Mouse (Mus musculus) MEL (cell line): ENCODE results near the gene Diaph3. TPM values are rescaled to one million over a fixed set of nuclear protein-coding genes. Genes with fewer than 3 reads are reported as not detected.

Source experiments
- DNase-seq: peaks from one replicate; pipeline ENCODE4 v3.0.0; 2011; ENCODE audit warnings: low read depth, low spot score
- H3K27ac ChIP-seq: 2 replicates; pipeline ENCODE4 v1.5.1; 2012; ENCODE audit warnings: low read depth, mild to moderate bottlenecking, control low read depth, low read length, moderate library complexity; ENCODE audit not compliant: control insufficient read depth
- H3K27me3 ChIP-seq, 2 experiments: fragments of 150-350 bp in 1 of 2; sonication (generic) in 1 of 2; 2 replicates each; pipeline ENCODE4 v1.6.1; 2012; ENCODE audit warnings: low read length in 2 of 2, mild to moderate bottlenecking in 2 of 2, improper control_type of control experiment in 1 of 2, moderate library complexity in 1 of 2; ENCODE audit not compliant: insufficient read depth in 2 of 2, control insufficient read depth in 1 of 2
- H3K36me3 ChIP-seq, 2 experiments: 2 replicates each; pipeline ENCODE4 v1.6.1; 2012 to 2014; ENCODE audit warnings: low read length in 2 of 2, improper control_type of control experiment in 1 of 2, inconsistent platforms in 1 of 2, mild to moderate bottlenecking in 1 of 2; ENCODE audit not compliant: insufficient read depth in 2 of 2, control insufficient read depth in 1 of 2
- H3K4me1 ChIP-seq, 2 experiments: fragments of 150-350 bp in 1 of 2; sonication (generic) in 1 of 2; 2 replicates each; pipeline ENCODE4 v1.6.1; 2012; ENCODE audit warnings: low read length in 2 of 2, improper control_type of control experiment in 1 of 2, mild to moderate bottlenecking in 1 of 2; ENCODE audit not compliant: insufficient read depth in 2 of 2, control insufficient read depth in 1 of 2
- H3K4me3 ChIP-seq, 2 experiments: fragments of 150-350 bp in 1 of 2; sonication (generic) in 1 of 2; 2 replicates each; pipeline ENCODE4 v1.5.1; 2012; ENCODE audit warnings: low read depth in 2 of 2, low read length in 2 of 2, mild to moderate bottlenecking in 2 of 2, moderate library complexity in 2 of 2, control low read depth in 1 of 2, improper control_type of control experiment in 1 of 2; ENCODE audit not compliant: control insufficient read depth in 1 of 2, insufficient read depth in 1 of 2
- H3K79me2 ChIP-seq: 2 replicates; pipeline ENCODE4 v1.6.1; 2012; ENCODE audit warnings: mild to moderate bottlenecking, low read length, moderate library complexity; ENCODE audit not compliant: control insufficient read depth, poor library complexity, insufficient read depth
- H3K9ac ChIP-seq: 2 replicates; pipeline ENCODE4 v1.6.1; 2012; ENCODE audit warnings: low read depth, mild to moderate bottlenecking, control low read depth, low read length, moderate library complexity; ENCODE audit not compliant: control insufficient read depth, poor library complexity, severe bottlenecking
- H3K9me3 ChIP-seq: fragments of 150-350 bp; sonication (generic); replicated peaks from 2 replicates; pipeline ENCODE4 v1.6.1; 2012; ENCODE audit warnings: mild to moderate bottlenecking, low read length, improper control_type of control experiment, moderate library complexity; ENCODE audit not compliant: insufficient read depth
- BHLHE40 ChIP-seq: IDR thresholded peaks from 2 replicates; pipeline ENCODE4 v1.6.1; 2012; ENCODE audit warnings: low read depth, mild to moderate bottlenecking, inconsistent platforms, low read length, improper control_type of control experiment, borderline replicate concordance
- CHD1 ChIP-seq: IDR thresholded peaks from 2 replicates; pipeline ENCODE4 v1.6.1; 2012; ENCODE audit warnings: low read depth, mild to moderate bottlenecking, inconsistent platforms, low read length, improper control_type of control experiment
- CTCF ChIP-seq, 3 experiments: IDR thresholded peaks in 2 of 3; conservative IDR thresholded peaks in 1 of 3; 2 replicates each; pipeline ENCODE4 v1.5.1; 2011 to 2012; ENCODE audit warnings: low read length in 3 of 3, low read depth in 2 of 3, mild to moderate bottlenecking in 2 of 3, improper control_type of control experiment in 1 of 3, inconsistent platforms in 1 of 3, mixed read lengths in 1 of 3, moderate library complexity in 1 of 3; ENCODE audit not compliant: control insufficient read depth in 1 of 3, insufficient read depth in 1 of 3, poor library complexity in 1 of 3, severe bottlenecking in 1 of 3
- ELF1 ChIP-seq: IDR thresholded peaks from 2 replicates; pipeline ENCODE4 v1.6.1; 2014; ENCODE audit warnings: low read depth, mild to moderate bottlenecking, inconsistent platforms, low read length, improper control_type of control experiment, moderate library complexity
- EP300 ChIP-seq, 2 experiments: IDR thresholded peaks; 2 replicates each; pipeline ENCODE4 v1.6.1; 2011; ENCODE audit warnings: improper control_type of control experiment in 2 of 2, low read length in 2 of 2, low read depth in 1 of 2, mild to moderate bottlenecking in 1 of 2
- ETS1 ChIP-seq: IDR thresholded peaks from 2 replicates; pipeline ENCODE4 v1.6.1; 2012; ENCODE audit warnings: low read depth, mild to moderate bottlenecking, inconsistent platforms, low read length, improper control_type of control experiment, moderate library complexity
- HCFC1 ChIP-seq: IDR thresholded peaks from 2 replicates; pipeline ENCODE4 v1.6.1; 2012; ENCODE audit warnings: low read depth, mild to moderate bottlenecking, inconsistent platforms, low read length, improper control_type of control experiment, moderate library complexity
- JUND ChIP-seq: IDR thresholded peaks from 2 replicates; pipeline ENCODE4 v1.6.1; 2011; ENCODE audit warnings: low read depth, mild to moderate bottlenecking, improper control_type of control experiment, low read length
- KAT2A ChIP-seq: conservative IDR thresholded peaks from 2 replicates; pipeline ENCODE4 v1.6.1; 2012; ENCODE audit warnings: low read depth, low read length, improper control_type of control experiment, inconsistent platforms
- MAFK ChIP-seq: IDR thresholded peaks from 2 replicates; pipeline ENCODE4 v1.6.1; 2011; ENCODE audit warnings: low read depth, mild to moderate bottlenecking, low read length, improper control_type of control experiment, borderline replicate concordance
- MAX ChIP-seq: IDR thresholded peaks from 2 replicates; pipeline ENCODE4 v1.6.1; 2011; ENCODE audit warnings: low read length, improper control_type of control experiment
- MAZ ChIP-seq: IDR thresholded peaks from 2 replicates; pipeline ENCODE4 v1.6.1; 2012; ENCODE audit warnings: low read depth, mild to moderate bottlenecking, inconsistent platforms, low read length, improper control_type of control experiment
- MEF2A ChIP-seq: IDR thresholded peaks from 2 replicates; pipeline ENCODE4 v1.6.1; 2014; ENCODE audit warnings: low read depth, mild to moderate bottlenecking, inconsistent platforms, low read length, improper control_type of control experiment; ENCODE audit not compliant: poor library complexity, insufficient replicate concordance, severe bottlenecking; ENCODE audit errors: extremely low read depth
- MXI1 ChIP-seq: IDR thresholded peaks from 2 replicates; pipeline ENCODE4 v1.6.1; 2011; ENCODE audit warnings: mild to moderate bottlenecking, low read depth, low read length, improper control_type of control experiment
- NELFE ChIP-seq: IDR thresholded peaks from 2 replicates; pipeline ENCODE4 v1.6.1; 2011; ENCODE audit warnings: low read depth, low read length, improper control_type of control experiment
- NRF1 ChIP-seq: IDR thresholded peaks from 2 replicates; pipeline ENCODE4 v1.6.1; 2014; ENCODE audit warnings: low read depth, mild to moderate bottlenecking, inconsistent platforms, low read length, improper control_type of control experiment, moderate library complexity; ENCODE audit not compliant: poor library complexity, insufficient read depth, severe bottlenecking
- POLR2A ChIP-seq, 2 experiments: IDR thresholded peaks; 2 replicates each; pipeline ENCODE4 v1.6.1; 2011 to 2012; ENCODE audit warnings: low read length in 2 of 2, mild to moderate bottlenecking in 2 of 2, control low read depth in 1 of 2, improper control_type of control experiment in 1 of 2, low read depth in 1 of 2, moderate library complexity in 1 of 2; ENCODE audit not compliant: control insufficient read depth in 1 of 2, insufficient read depth in 1 of 2, poor library complexity in 1 of 2
- POLR2AphosphoS2 ChIP-seq: IDR thresholded peaks from 2 replicates; pipeline ENCODE4 v1.6.1; 2011; ENCODE audit warnings: low read length, improper control_type of control experiment
- POLR2AphosphoS5 ChIP-seq: IDR thresholded peaks from 2 replicates; pipeline ENCODE4 v1.6.1; 2012; ENCODE audit warnings: low read depth, borderline replicate concordance, mild to moderate bottlenecking, inconsistent platforms, low read length, moderate library complexity, mixed read lengths
- RCOR1 ChIP-seq: IDR thresholded peaks from 2 replicates; pipeline ENCODE4 v1.6.1; 2012; ENCODE audit warnings: low read depth, mild to moderate bottlenecking, inconsistent platforms, low read length, improper control_type of control experiment
- SMC3 ChIP-seq: IDR thresholded peaks from 2 replicates; pipeline ENCODE4 v1.6.1; 2011; ENCODE audit warnings: low read depth, low read length, improper control_type of control experiment
- TBP ChIP-seq: IDR thresholded peaks from 2 replicates; pipeline ENCODE4 v1.8.0; 2011; ENCODE audit warnings: low read depth, low read length, improper control_type of control experiment
- UBTF ChIP-seq: IDR thresholded peaks from 2 replicates; pipeline ENCODE4 v1.6.1; 2012; ENCODE audit warnings: low read depth, mild to moderate bottlenecking, inconsistent platforms, low read length, improper control_type of control experiment, moderate library complexity, borderline replicate concordance; ENCODE audit not compliant: insufficient read depth
- USF1 ChIP-seq: IDR thresholded peaks from 2 replicates; pipeline ENCODE4 v1.6.1; 2014; ENCODE audit warnings: low read depth, mild to moderate bottlenecking, inconsistent platforms, low read length, improper control_type of control experiment, moderate library complexity
- ZMIZ1 ChIP-seq: IDR thresholded peaks from 2 replicates; pipeline ENCODE4 v1.6.1; 2012; ENCODE audit warnings: low read depth, mild to moderate bottlenecking, inconsistent platforms, low read length, improper control_type of control experiment, moderate library complexity
- polyA plus RNA-seq, 2 experiments: library from polyadenylated mRNA; stranded (reverse) in 1 of 2; unstranded in 1 of 2; fragments of >175 nt in 1 of 2; fragments of >200 nt in 1 of 2; gene quantifications; 2 replicates each; pipeline versions ENCODE4 v1.2.1 to v1.2.4; 2012; ENCODE audit warnings: low replicate concordance in 2 of 2, low read depth in 1 of 2; ENCODE audit not compliant: insufficient read length in 2 of 2, insufficient read depth in 1 of 2, missing spikeins in 1 of 2
- total RNA-seq: library from RNA; depleted of rRNA; stranded (reverse); fragments of 300-350 nt; gene quantifications from 2 replicates; pipeline ENCODE4 v1.2.3, GENCODE M21; 2012

Diaph3 gene
- total and polyA plus RNA-seq, 3 experiments: 9.0 to 11.9 TPM; not detected in 1

- peak; percentile 86 for TF ChIP-seq ETS1
Measured at GRCm38 (mm10) chr14:86847154-86847810, 293.8 kb downstream of the Diaph3 start (continued).

- Histone ChIP-seq H3K27ac (no peak overlapping the region), H3K4me1 (peaks cover 3 to 5% of the 10 kb centered on the region in 2 experiments)
- TF ChIP-seq ZMIZ1: no peak
- no peak for TF ChIP-seq POLR2AphosphoS2
- TF ChIP-seq KAT2A: no peak
- no peak for TF ChIP-seq ETS1
- no peak for TF ChIP-seq MAFK
- TF ChIP-seq HCFC1: no peak
- TF ChIP-seq ELF1: no peak
- no peak for TF ChIP-seq EP300 (IDR thresholded peaks at IDR 0.05; ENCODE audit: low read depth in 1 of 2, low read length in 2 of 2)
- TF ChIP-seq SMC3: no peak
- TF ChIP-seq MAX: no peak
- TF ChIP-seq NELFE: no peak
- TF ChIP-seq MAZ: no peak
- TF ChIP-seq MEF2A: no peak
- TF ChIP-seq CTCF (IDR thresholded peaks at IDR 0.05 in 2 of 3, conservative IDR thresholded peaks at IDR 0.05 in 1 of 3; ENCODE audit: control insufficient read depth in 1 of 3, insufficient read depth in 1 of 3, low read depth in 2 of 3, low read length in 3 of 3, poor library complexity in 1 of 3, severe bottlenecking in 1 of 3): no peak
- TF ChIP-seq, all 39 proteins: peak for 0
- peak; percentile 39 for DNase-seq
- Histone ChIP-seq H3K4me3 (no peak overlapping the region), H3K9ac (no peak overlapping the region), H3K36me3 (peaks cover 0 to 10% of the 10 kb centered on the region in 2 experiments; a peak in 2 of 4 replicates), H3K79me2 (no peaks in the 10 kb centered on the region), H3K9me3 (no peaks in the 10 kb centered on the region), H3K27me3 (no peaks in the 10 kb centered on the region)
Measured at GRCm38 (mm10) chr14:86844075-86844474, 297.0 kb downstream of the Diaph3 start.

GRCm38 (mm10) chr14:86837642-86838041 lies 303.4 kb downstream of the Diaph3 start:
- Histone ChIP-seq H3K36me3 (peaks cover 0 to 6% of the 10 kb centered on the region in 2 experiments; a peak in 2 of 4 replicates), H3K4me3 (no peak overlapping the region), H3K9ac (no peak overlapping the region), H3K27ac (no peak overlapping the region), H3K27me3 (no peaks in the 10 kb centered on the region), H3K4me1 (peaks cover 5 to 9% of the 10 kb centered on the region in 2 experiments; a peak in 2 of 4 replicates), H3K79me2 (no peaks in the 10 kb centered on the region), H3K9me3 (no peaks in the 10 kb centered on the region)
- DNase-seq: no peak
- TF ChIP-seq CHD1 (no peak), POLR2AphosphoS5 (no peak), EP300 (IDR thresholded peaks at IDR 0.05; ENCODE audit: low read depth in 1 of 2, low read length in 2 of 2) (no peak), BHLHE40 (no peak), ETS1 (no peak), SMC3 (no peak), NRF1 (no peak), MAFK (no peak), RCOR1 (no peak), NELFE (no peak), TBP (no peak), UBTF (no peak), JUND (no peak), MXI1 (no peak), USF1 (no peak), POLR2A (IDR thresholded peaks at IDR 0.05; ENCODE audit: control insufficient read depth in 1 of 2, insufficient read depth in 1 of 2, low read depth in 1 of 2, low read length in 2 of 2, poor library complexity in 1 of 2) (no peak)
